Mouse (Mus musculus) CH12.LX (cell line): ENCODE results near the gene Fam20b. TPM values are rescaled to one million over a fixed set of nuclear protein-coding genes. Genes with fewer than 3 reads are reported as not detected.

Source experiments
- DNase-seq: peaks from one replicate; pipeline ENCODE4 v3.0.0-alpha.2; 2013; ENCODE audit errors: extremely low read depth
- H3K27ac ChIP-seq: 2 replicates; pipeline ENCODE4 v1.5.1; 2012; ENCODE audit warnings: low read depth, mild to moderate bottlenecking, control low read depth, moderate library complexity; ENCODE audit not compliant: insufficient read depth
- H3K27me3 ChIP-seq: replicated peaks from 2 replicates; pipeline ENCODE3; 2012; ENCODE audit warnings: inconsistent platforms
- H3K36me3 ChIP-seq, 2 experiments: replicated peaks in 1 of 2; 2 replicates each; pipeline versions ENCODE3 to v1.6.1; 2012; ENCODE audit warnings: inconsistent platforms in 1 of 2, low read length in 1 of 2, mild to moderate bottlenecking in 1 of 2, mixed read lengths in 1 of 2, moderate library complexity in 1 of 2; ENCODE audit not compliant: control insufficient read depth in 1 of 2, insufficient read depth in 1 of 2
- H3K4me1 ChIP-seq, 2 experiments: 2 replicates each; pipeline ENCODE4 v1.6.1; 2012; ENCODE audit warnings: inconsistent platforms in 1 of 2, moderate library complexity in 1 of 2; ENCODE audit not compliant: insufficient read depth in 2 of 2, control insufficient read depth in 1 of 2
- H3K4me2 ChIP-seq: 2 replicates; pipeline ENCODE4 v1.6.1; 2012; ENCODE audit warnings: low read depth, mild to moderate bottlenecking, control low read depth; ENCODE audit not compliant: poor library complexity, insufficient read depth, severe bottlenecking
- H3K4me3 ChIP-seq, 3 experiments: fragments of 150-350 bp in 1 of 3; sonication (generic) in 1 of 3; replicated peaks in 1 of 3; 2 replicates each; pipeline versions ENCODE3 to v1.5.1; 2011 to 2012; ENCODE audit warnings: low read depth in 2 of 3, low read length in 2 of 3, mild to moderate bottlenecking in 2 of 3, moderate library complexity in 2 of 3, control low read depth in 1 of 3, improper control_type of control experiment in 1 of 3, inconsistent platforms in 1 of 3, mixed read lengths in 1 of 3; ENCODE audit not compliant: poor library complexity in 1 of 3
- H3K79me2 ChIP-seq: replicated peaks from 2 replicates; pipeline ENCODE4 v1.6.1; 2012; ENCODE audit warnings: mild to moderate bottlenecking, moderate library complexity; ENCODE audit not compliant: control insufficient read depth, poor library complexity, insufficient read depth, severe bottlenecking; ENCODE audit errors: extremely low read depth
- H3K9ac ChIP-seq: 2 replicates; pipeline ENCODE4 v1.6.1; 2012; ENCODE audit warnings: low read depth, mild to moderate bottlenecking, control low read depth, moderate library complexity; ENCODE audit not compliant: insufficient read depth
- H3K9me3 ChIP-seq: replicated peaks from 2 replicates; pipeline ENCODE3; 2012; ENCODE audit warnings: low read length, inconsistent platforms, mixed read lengths
- CHD2 ChIP-seq: IDR thresholded peaks from 2 replicates; pipeline ENCODE4 v1.6.1; 2011; ENCODE audit warnings: low read length, improper control_type of control experiment
- E2F4 ChIP-seq: IDR thresholded peaks from 2 replicates; pipeline ENCODE4 v1.6.1; 2011; ENCODE audit warnings: low read depth, low read length, improper control_type of control experiment; ENCODE audit not compliant: insufficient replicate concordance
- EP300 ChIP-seq: IDR thresholded peaks from 2 replicates; pipeline ENCODE4 v1.6.1; 2011; ENCODE audit warnings: low read length, improper control_type of control experiment
- ETS1 ChIP-seq: conservative IDR thresholded peaks from 2 replicates; pipeline ENCODE4 v1.6.1; 2012; ENCODE audit warnings: low read depth, mild to moderate bottlenecking, inconsistent platforms, low read length, improper control_type of control experiment, moderate library complexity
- GABPA ChIP-seq: IDR thresholded peaks from 2 replicates; pipeline ENCODE4 v1.6.1; 2012; ENCODE audit warnings: low read depth, low read length, improper control_type of control experiment, inconsistent platforms; ENCODE audit not compliant: insufficient replicate concordance
- HCFC1 ChIP-seq: IDR thresholded peaks from 2 replicates; pipeline ENCODE4 v1.6.1; 2012; ENCODE audit warnings: low read depth, mild to moderate bottlenecking, inconsistent platforms, low read length, improper control_type of control experiment
- IRF4 ChIP-seq: IDR thresholded peaks from 2 replicates; pipeline ENCODE4 v1.6.1; 2014; ENCODE audit warnings: low read depth, mild to moderate bottlenecking, inconsistent platforms, low read length, improper control_type of control experiment
- JUND ChIP-seq: conservative IDR thresholded peaks from 2 replicates; pipeline ENCODE4 v1.6.1; 2011; ENCODE audit warnings: low read depth, low read length, improper control_type of control experiment
- MAZ ChIP-seq: IDR thresholded peaks from 2 replicates; pipeline ENCODE4 v1.6.1; 2012; ENCODE audit warnings: low read depth, mild to moderate bottlenecking, inconsistent platforms, low read length, improper control_type of control experiment, moderate library complexity
- MEF2A ChIP-seq: IDR thresholded peaks from 2 replicates; pipeline ENCODE4 v1.6.1; 2014; ENCODE audit warnings: low read depth, mild to moderate bottlenecking, inconsistent platforms, low read length, improper control_type of control experiment, borderline replicate concordance
- MXI1 ChIP-seq: IDR thresholded peaks from 2 replicates; pipeline ENCODE4 v1.6.1; 2011; ENCODE audit warnings: mild to moderate bottlenecking, low read depth, low read length, improper control_type of control experiment
- SIN3A ChIP-seq: IDR thresholded peaks from 2 replicates; pipeline ENCODE4 v1.6.1; 2012; ENCODE audit warnings: low read length, improper control_type of control experiment, inconsistent platforms
- TBP ChIP-seq: conservative IDR thresholded peaks from 2 replicates; pipeline ENCODE4 v1.6.1; 2011; ENCODE audit warnings: low read depth, low read length, improper control_type of control experiment
- UBTF ChIP-seq: IDR thresholded peaks from 2 replicates; pipeline ENCODE4 v1.6.1; 2012; ENCODE audit warnings: low read depth, mild to moderate bottlenecking, inconsistent platforms, low read length, improper control_type of control experiment, moderate library complexity
- USF1 ChIP-seq: IDR thresholded peaks from 2 replicates; pipeline ENCODE4 v1.6.1; 2014; ENCODE audit warnings: low read depth, mild to moderate bottlenecking, inconsistent platforms, low read length, improper control_type of control experiment
- USF2 ChIP-seq: conservative IDR thresholded peaks from 2 replicates; pipeline ENCODE4 v1.6.1; 2011; ENCODE audit warnings: low read depth, low read length, improper control_type of control experiment
- ZMIZ1 ChIP-seq: IDR thresholded peaks from 2 replicates; pipeline ENCODE4 v1.6.1; 2012; ENCODE audit warnings: low read depth, mild to moderate bottlenecking, inconsistent platforms, low read length, improper control_type of control experiment
- ZNF384 ChIP-seq: IDR thresholded peaks from 2 replicates; pipeline ENCODE4 v1.6.1; 2012; ENCODE audit warnings: low read depth, low read length, improper control_type of control experiment, inconsistent platforms
- dilution Hi-C: fragments of 300-500 bp; cut with MboI; formaldehyde crosslinking; loops from 2 replicates; pipeline ENCODE4 v1.14.3; 2020; ENCODE audit warnings: low sequenced_read_pairs; ENCODE audit not compliant: extremely low pct_unique_long_range_greater_than_20kb, extremely low pct_ligation_motif_present
- in situ Hi-C: fragments of 300-500 bp; cut with MboI; formaldehyde crosslinking; loops from 3 replicates; pipeline ENCODE4 v1.14.3; 2019; ENCODE audit warnings: low sequenced_read_pairs, low pct_ligation_motif_present, low pct_unique_long_range_greater_than_20kb, mixed read lengths
- polyA plus RNA-seq: library from polyadenylated mRNA; unstranded; fragments of >175 nt; gene quantifications from 2 replicates; pipeline ENCODE4 v1.2.1, GENCODE M21; 2012; ENCODE audit warnings: low read depth; ENCODE audit not compliant: insufficient read length
- total RNA-seq, 2 experiments: library from RNA; depleted of rRNA; stranded (reverse); fragments of 300-350 nt in 1 of 2; fragments of >200 nt in 1 of 2; gene quantifications; 2 replicates each; pipeline ENCODE4 v1.2.3; 2012 to 2014

Fam20b gene
- total and polyA plus RNA-seq, 3 experiments: 21.2 to 26.5 (median 22.3) TPM

DNA sequence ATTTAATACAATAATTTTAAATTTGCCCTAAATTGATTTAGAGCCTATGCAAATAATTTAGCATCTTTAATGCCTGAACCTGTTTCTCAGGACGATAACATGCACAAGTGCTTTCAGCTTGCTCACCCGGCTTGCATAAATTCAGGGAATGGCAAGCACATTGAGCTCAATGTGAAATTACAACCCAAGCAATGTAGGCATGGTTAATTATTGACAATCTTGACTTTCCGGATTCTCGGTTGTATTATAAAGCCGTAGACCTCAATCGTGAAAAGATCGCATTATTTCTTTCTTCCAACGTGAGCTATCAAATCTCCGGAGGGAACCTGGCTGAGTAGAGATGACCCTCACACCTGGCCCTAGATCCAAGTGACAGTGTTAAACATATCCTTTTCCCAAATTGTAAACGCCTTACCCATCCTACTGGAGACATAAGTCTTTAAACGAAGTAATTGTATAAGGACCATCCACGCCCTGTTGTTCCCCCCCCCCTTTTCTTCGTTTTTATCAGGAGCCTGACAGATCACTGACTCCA, 1.1 kb downstream of the Fam20b start:
- Histone ChIP-seq H3K4me2 (peak overlapping the region; percentile 92), H3K27ac (no peak overlapping the region), H3K27me3 (peaks cover 6% of the 10 kb centered on the region), H3K9me3 (no peaks in the 10 kb centered on the region), H3K9ac (peak overlapping the region; percentile 53), H3K79me2 (peaks cover 4% of the 10 kb centered on the region), H3K36me3 (peaks cover 3 to 24% of the 10 kb centered on the region in 2 experiments), H3K4me3 (peak overlapping the region; percentile 75 to 93 (median 89))
- in situ Hi-C loops: loop anchor here (10.0 kb wide), 1 partner anchor 63 kb away; no protein-coding TSS in a partner anchor
- no peak for DNase-seq
- dilution Hi-C loops: no loop called here
- TF ChIP-seq ETS1: no peak
- TF ChIP-seq, all 38 proteins: peak for 0
- H3K4me1 ChIP-seq: peaks cover 2 to 12% of the 10 kb centered on the region in 2 experiments; a peak in 2 of 4 replicates

DNA sequence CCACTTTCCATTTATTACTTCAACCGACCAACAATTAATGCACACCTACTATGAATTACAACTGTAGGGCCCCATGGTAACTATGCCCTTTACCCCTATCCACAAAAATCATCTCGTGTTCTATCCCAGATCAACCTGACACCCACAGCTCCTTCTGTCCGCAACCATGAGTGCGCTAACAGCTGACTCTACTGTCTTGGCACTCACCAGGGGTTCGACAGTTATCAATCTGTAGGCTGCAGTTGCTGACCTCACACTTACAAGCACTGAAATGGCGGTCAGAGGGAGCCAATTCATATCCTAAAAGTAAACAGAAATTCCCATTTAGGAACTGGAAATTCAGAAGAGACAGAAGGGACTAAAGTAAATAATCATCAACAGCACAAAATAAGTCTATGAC, 2.2 kb downstream of the Fam20b start:
- Histone ChIP-seq H3K4me3 (no peak overlapping the region), H3K4me2 (no peak overlapping the region), H3K27ac (no peak overlapping the region), H3K9me3 (no peaks in the 10 kb centered on the region), H3K9ac (no peak overlapping the region), H3K27me3 (peaks cover 6% of the 10 kb centered on the region), H3K4me1 (peaks cover 2 to 12% of the 10 kb centered on the region in 2 experiments; a peak in 2 of 4 replicates), H3K79me2 (peaks cover 4% of the 10 kb centered on the region), H3K36me3 (peaks cover 3 to 24% of the 10 kb centered on the region in 2 experiments)
- dilution Hi-C loops: no loop called here
- in situ Hi-C loops: loop anchor here (10.0 kb wide), 1 partner anchor 62 kb away; no protein-coding TSS in a partner anchor
- TF ChIP-seq USF1: no peak
- TF ChIP-seq MAZ: no peak
- TF ChIP-seq JUND: no peak
- no peak for TF ChIP-seq EP300
- TF ChIP-seq CHD2: no peak
- no peak for TF ChIP-seq MEF2A
- TF ChIP-seq IRF4: no peak
- no peak for TF ChIP-seq SIN3A
- TF ChIP-seq E2F4: no peak
- no peak for TF ChIP-seq TBP
- TF ChIP-seq ZNF384: no peak
- TF ChIP-seq MXI1: no peak
- no peak for TF ChIP-seq USF2
- no peak for TF ChIP-seq UBTF
- no peak for TF ChIP-seq HCFC1
- TF ChIP-seq ZMIZ1: no peak
- no peak for TF ChIP-seq GABPA
- DNase-seq: no peak
